Mouse (Mus musculus) megakaryocyte, embryonic 14.5 days (primary cell): ENCODE results near the gene Atp2b4.

Experiments
- FLI1 ChIP-seq: IDR thresholded peaks from 2 replicates; pipeline ENCODE4 v1.6.1; 2012; ENCODE audit warnings: low read length, inconsistent platforms, mixed read lengths
- GATA1 ChIP-seq: IDR thresholded peaks from 3 replicates; pipeline ENCODE4 v1.6.1; 2012; ENCODE audit warnings: mixed read lengths, low read length, inconsistent platforms, borderline replicate concordance

GRCm38 (mm10) chr1:133741171-133741570, 59.7 kb downstream of the Atp2b4 start:
- TF ChIP-seq FLI1: no peak
- TF ChIP-seq GATA1: no peak
